15 mouse cellular contexts compared by ENCODE assay signal in the genomic region with DNA sequence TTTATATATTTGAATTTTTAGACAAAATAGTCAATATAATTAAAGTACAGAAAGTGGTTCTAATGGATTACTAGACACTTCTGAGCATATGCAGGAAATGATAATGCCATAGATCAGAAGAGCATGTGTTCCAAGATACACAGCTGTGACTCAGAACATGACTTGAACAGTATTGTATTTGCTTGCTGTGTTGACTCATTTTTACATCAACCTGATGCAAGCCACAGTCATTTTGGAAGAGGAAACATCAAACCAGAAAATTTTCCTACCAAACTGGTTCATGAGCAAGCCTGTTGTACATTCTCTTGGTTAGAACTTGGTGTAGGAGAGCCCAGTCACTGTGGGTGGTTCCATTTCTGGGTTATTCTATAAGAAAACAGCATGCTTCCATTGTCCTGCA.
"Had no signal": no experiment of that assay in that cellular context is flagged by ENCODE, and none has a peak within 500 bp of the region (broad histone marks: within the 10 kb centered on the region; RNA-seq: fewer than 3 reads in every experiment).

No protein-coding gene starts in this region.

- DNase-seq: gastrocnemius, adult 2 months; gastrocnemius, postnatal 10 days; gastrocnemius, postnatal 25 days; heart, adult 18-20 months; heart, postnatal 10 days; heart, postnatal 36 days; kidney, adult 11 months; kidney, adult 2 months; kidney, adult 9 months; kidney, postnatal 14 days; kidney, postnatal 36 days; layer of hippocampus, adult 9-11 months; layer of hippocampus, postnatal 36 days; liver; liver, embryonic 13.5 days had no signal
